29 mouse cellular contexts compared by ENCODE assay signal in the genomic region with DNA sequence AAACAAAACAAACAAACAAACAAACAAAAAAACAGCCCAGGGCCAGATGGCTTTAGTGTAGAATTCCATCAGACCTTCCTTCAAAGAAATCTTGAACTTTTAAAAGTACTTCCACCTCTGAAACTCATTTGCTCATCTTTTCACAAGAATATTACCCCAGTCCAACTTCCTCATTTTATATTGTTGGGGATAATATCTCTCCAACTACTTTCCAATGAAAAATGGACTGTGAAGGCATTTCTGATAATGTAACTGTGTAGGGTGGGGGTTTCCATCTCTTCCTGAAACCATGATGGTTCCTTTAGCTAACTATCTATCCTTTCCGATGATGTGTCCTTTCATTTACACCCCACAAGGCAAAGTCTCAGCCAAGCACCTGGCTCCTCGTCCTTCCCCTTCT. TPM values are rescaled to one million over a fixed set of nuclear protein-coding genes. Genes with fewer than 3 reads are reported as not detected.
DNase-seq lines count a peak whose midpoint lies in the region; ATAC-seq and TF ChIP-seq lines count a peak whose summit lies in the region.
"Had no signal": no experiment of that assay in that cellular context is flagged by ENCODE, and none has a peak within 500 bp of the region (broad histone marks: within the 10 kb centered on the region; RNA-seq: fewer than 3 reads in every experiment).

No protein-coding gene starts in this region.

- H3K4me2 ChIP-seq in neural tube, embryonic 15.5 days: no peak overlapping the region
- H3K4me2 ChIP-seq: embryonic facial prominence, embryonic 13.5 days; embryonic facial prominence, embryonic 15.5 days; forebrain, embryonic 12.5 days had no signal

- no peak for TF ChIP-seq CTCF in spleen, adult 2 months (IDR thresholded peaks at IDR 0.05; ENCODE audit: extremely low read depth, insufficient read depth, insufficient read length, insufficient replicate concordance)
- no peak for TF ChIP-seq CTCF in MEL (IDR thresholded peaks at IDR 0.05 in 2 of 3, conservative IDR thresholded peaks at IDR 0.05 in 1 of 3; ENCODE audit: control insufficient read depth in 1 of 3, insufficient read depth in 1 of 3, low read depth in 2 of 3, low read length in 3 of 3, poor library complexity in 1 of 3, severe bottlenecking in 1 of 3)

- H3K27me3 ChIP-seq in spleen, adult 2 months (ENCODE audit: control insufficient read depth, insufficient read depth, low read length): no peaks in the 10 kb centered on the region
- H3K27me3 ChIP-seq in MEL (ENCODE audit: control insufficient read depth in 1 of 2, insufficient read depth in 2 of 2, low read length in 2 of 2): no peaks in the 10 kb centered on the region
- no peaks in the 10 kb centered on the region for H3K27me3 ChIP-seq in neural tube, embryonic 15.5 days (replicated peaks)
- H3K27me3 ChIP-seq: embryonic facial prominence, embryonic 13.5 days; embryonic facial prominence, embryonic 15.5 days; forebrain, embryonic 12.5 days had no signal

- no peak overlapping the region for H3K9ac ChIP-seq in MEL (ENCODE audit: control insufficient read depth, low read depth, low read length, poor library complexity, severe bottlenecking)
- H3K9ac ChIP-seq in neural tube, embryonic 15.5 days (replicated peaks): no peak overlapping the region
- H3K9ac ChIP-seq: embryonic facial prominence, embryonic 13.5 days; embryonic facial prominence, embryonic 15.5 days; forebrain, embryonic 12.5 days had no signal

- peaks cover 15% of the 10 kb centered on the region for H3K4me1 ChIP-seq in spleen, adult 2 months (ENCODE audit: control insufficient read depth, insufficient read depth, insufficient read length)
- peaks cover 27 to 37% of the 10 kb centered on the region in 2 experiments for H3K4me1 ChIP-seq in MEL (ENCODE audit: control insufficient read depth in 1 of 2, insufficient read depth in 2 of 2, low read length in 2 of 2)
- no peaks in the 10 kb centered on the region for H3K4me1 ChIP-seq in neural tube, embryonic 15.5 days
- H3K4me1 ChIP-seq: embryonic facial prominence, embryonic 15.5 days had no signal

- no peaks in the 10 kb centered on the region for H3K9me3 ChIP-seq in MEL (replicated peaks; ENCODE audit: insufficient read depth, low read length)
- H3K9me3 ChIP-seq in neural tube, embryonic 15.5 days (replicated peaks): no peaks in the 10 kb centered on the region; the same call in 1 of the 2 replicates
- H3K9me3 ChIP-seq: embryonic facial prominence, embryonic 15.5 days; forebrain, embryonic 10.5 days; forebrain, embryonic 12.5 days had no signal

- no peaks in the 10 kb centered on the region for H3K36me3 ChIP-seq in spleen, adult 2 months (ENCODE audit: control insufficient read depth, insufficient read depth, low read length)
- peaks cover 0 to 46% of the 10 kb centered on the region in 2 experiments; a peak in 2 of 4 replicates for H3K36me3 ChIP-seq in MEL (ENCODE audit: control insufficient read depth in 1 of 2, insufficient read depth in 2 of 2, low read length in 2 of 2)
- H3K36me3 ChIP-seq in neural tube, embryonic 15.5 days: no peaks in the 10 kb centered on the region
- H3K36me3 ChIP-seq: embryonic facial prominence, embryonic 13.5 days; embryonic facial prominence, embryonic 15.5 days; forebrain, embryonic 10.5 days; forebrain, embryonic 12.5 days had no signal

- TF ChIP-seq EP300 in MEL (IDR thresholded peaks at IDR 0.05; ENCODE audit: low read depth in 1 of 2, low read length in 2 of 2): peak; percentile 87 to 97

- TF ChIP-seq RAD21 in MEL (IDR thresholded peaks at IDR 0.05; ENCODE audit: low read depth, low read length): no peak

- TF ChIP-seq POLR2A in spleen, adult 2 months (IDR thresholded peaks at IDR 0.05; ENCODE audit: low read depth, low read length): no peak
- TF ChIP-seq POLR2A in MEL (IDR thresholded peaks at IDR 0.05; ENCODE audit: control insufficient read depth in 1 of 2, insufficient read depth in 1 of 2, low read depth in 1 of 2, low read length in 2 of 2, poor library complexity in 1 of 2): no peak

- no peaks in the 10 kb centered on the region for H3K79me2 ChIP-seq in MEL (ENCODE audit: control insufficient read depth, insufficient read depth, low read length, poor library complexity)

- no peak overlapping the region for H3K4me3 ChIP-seq in spleen, adult 2 months (ENCODE audit: extremely low read depth, insufficient read depth, insufficient read length)
- peak overlapping the region in 1 of 2 experiments; percentile 8; a peak in 1 of 4 replicates for H3K4me3 ChIP-seq in MEL (ENCODE audit: control insufficient read depth in 1 of 2, insufficient read depth in 1 of 2, low read depth in 2 of 2, low read length in 2 of 2)
- H3K4me3 ChIP-seq in neural tube, embryonic 15.5 days (replicated peaks): no peak overlapping the region
- H3K4me3 ChIP-seq: embryonic facial prominence, embryonic 13.5 days; embryonic facial prominence, embryonic 15.5 days; erythroblast, embryonic 14.5 days; forebrain, embryonic 10.5 days; forebrain, embryonic 12.5 days had no signal

- no peak for DNase-seq in spleen, adult 2 months (ENCODE audit: low read depth in 1 of 2, low spot score in 2 of 2)
- no peak for DNase-seq in spleen, postnatal 36 days (ENCODE audit: low spot score in 2 of 2)
- DNase-seq in MEL (ENCODE audit: low read depth, low spot score): peak; percentile 86
- no peak for DNase-seq in thymus, postnatal 14 days
- no peak for DNase-seq in heart, adult 8-10 months (ENCODE audit: low spot score)
- DNase-seq: adrenal gland, adult 8-10 months; adrenal gland, postnatal 14 days; adrenal gland, postnatal 36 days; cerebellum, adult 11 months; cerebellum, adult 18-20 months; cerebellum, adult 8-10 months; cerebellum, adult 9-11 months; cerebellum, postnatal 14 days; cerebellum, postnatal 36 days; embryo, embryonic 11 days had no signal

- 73% methylated on average over 2 of the region's 2 CpGs for WGBS in spleen, adult 2 months
- WGBS in neural tube, embryonic 15.5 days: 91% methylated on average over 2 of the region's 2 CpGs

- peak; percentile 37; the same call in 1 of the 2 replicates for ATAC-seq in granulocyte monocyte progenitor cell, adult 5-6 weeks (replicated peaks; ENCODE audit: poor library complexity, severe bottlenecking)
- no peak for ATAC-seq in neural tube, embryonic 15.5 days (ENCODE audit: low FRiP score)
- ATAC-seq: activated CD4-positive, CD25-positive, alpha-beta regulatory T cell, adult 4 months; forebrain, embryonic 14.5 days; forebrain, embryonic 16.5 days; Patski had no signal

- H3K27ac ChIP-seq in spleen, adult 2 months (ENCODE audit: insufficient read depth, low read length): peak overlapping the region; percentile 18; the same call in 1 of the 2 replicates
- H3K27ac ChIP-seq in MEL (ENCODE audit: control insufficient read depth, low read depth, low read length): peak overlapping the region; percentile 42
- no peak overlapping the region for H3K27ac ChIP-seq in neural tube, embryonic 15.5 days (replicated peaks)
- H3K27ac ChIP-seq: embryonic facial prominence, embryonic 13.5 days; embryonic facial prominence, embryonic 15.5 days; forebrain, embryonic 10.5 days; forebrain, embryonic 12.5 days had no signal

TF ChIP-seq in MEL, 35 proteins besides CTCF, POLR2A, EP300 and RAD21:
- TF ChIP-seq MAZ (IDR thresholded peaks at IDR 0.05; ENCODE audit: low read depth, low read length): peak; percentile 80
- TF ChIP-seq RCOR1 (IDR thresholded peaks at IDR 0.05; ENCODE audit: low read depth, low read length): peak; percentile 85
- peak; percentile 48; the same call in 1 of the 2 replicates for TF ChIP-seq MAX (IDR thresholded peaks at IDR 0.05; ENCODE audit: low read length)
- peak; percentile 63; the same call in 1 of the 2 replicates for TF ChIP-seq SIN3A (IDR thresholded peaks at IDR 0.05; ENCODE audit: low read length)
- TF ChIP-seq TAL1 (IDR thresholded peaks at IDR 0.05; ENCODE audit: low read length): no peak
- TF ChIP-seq ZC3H11A (IDR thresholded peaks at IDR 0.05; ENCODE audit: low read depth, low read length): peak; percentile 22
- no peak for TF ChIP-seq POLR2AphosphoS2 (IDR thresholded peaks at IDR 0.05; ENCODE audit: low read length)
- no peak for TF ChIP-seq ZMIZ1 (IDR thresholded peaks at IDR 0.05; ENCODE audit: low read depth, low read length)
- peak; percentile 57; the same call in 1 of the 2 replicates for TF ChIP-seq ZNF384 (IDR thresholded peaks at IDR 0.05; ENCODE audit: low read depth, low read length)
- 0 out of 2 replicates have a peak, but pooled peaks have one; percentile 48 for TF ChIP-seq MYC (IDR thresholded peaks at IDR 0.05; ENCODE audit: low read depth, low read length)
- peak; percentile 63; the same call in 1 of the 2 replicates for TF ChIP-seq TCF12 (IDR thresholded peaks at IDR 0.05; ENCODE audit: low read depth, low read length)
- peak; percentile 88 for TF ChIP-seq GATA1 (IDR thresholded peaks at IDR 0.05; ENCODE audit: low read depth, low read length)
- peak; percentile 2; the same call in 1 of the 2 replicates for TF ChIP-seq TBP (IDR thresholded peaks at IDR 0.05; ENCODE audit: low read depth, low read length)
- TF ChIP-seq HCFC1 (IDR thresholded peaks at IDR 0.05; ENCODE audit: low read depth, low read length): peak; percentile 41; the same call in 1 of the 2 replicates
- peak; percentile 61 for TF ChIP-seq JUND (IDR thresholded peaks at IDR 0.05; ENCODE audit: low read depth, low read length)
- peak; percentile 81 for TF ChIP-seq ETS1 (IDR thresholded peaks at IDR 0.05; ENCODE audit: low read depth, low read length)
- TF ChIP-seq ELF1 (IDR thresholded peaks at IDR 0.05; ENCODE audit: low read depth, low read length): peak; percentile 64
- no peak for TF ChIP-seq NRF1 (IDR thresholded peaks at IDR 0.05; ENCODE audit: insufficient read depth, low read depth, low read length, poor library complexity, severe bottlenecking)

RNA-seq across cellular contexts. Expression of gene Pdcd1lg2, which starts 31.8 kb away (rescaled TPM):
- 1.0 and 1.2 TPM in 2 replicates for polyA plus RNA-seq in spleen, adult 2 months (2012; rRNA removed)
- 1.3 and 1.7 TPM in 2 replicates for total RNA-seq in MEL (2012; rRNA removed)
- polyA plus RNA-seq in MEL (2012; ENCODE audit: insufficient read depth in 1 of 2, insufficient read length in 2 of 2, low read depth in 1 of 2, low replicate concordance in 2 of 2, missing spikeins in 1 of 2): 1 to 10 TPM in 1 of 2 experiments, not detected in 1; 5.4 TPM
- total RNA-seq in granulocyte monocyte progenitor cell, adult 5-6 weeks (2014; fragmentation: Nextera tagmentation): not detected in 2 replicates
- total RNA-seq in granulocyte monocyte progenitor cell, adult 5-6 weeks (2017): not detected in 2 replicates
- total RNA-seq in heart, adult 8-10 months (2022): under 1 TPM in 1 of 4 experiments, not detected in 3; 0.31 TPM
- polyA plus RNA-seq in neural tube, embryonic 15.5 days (2015; fragmentation: Nextera tagmentation; extraction: Ambion mirVana): 0.09 and 0.56 TPM in 2 replicates
- total RNA-seq: adrenal gland, adult 18-20 months; adrenal gland, adult 8-10 months; adrenal gland, postnatal 14 days; adrenal gland, postnatal 36 days had no signal
- polyA plus RNA-seq: C2C12; embryonic facial prominence, embryonic 11.5 days; embryonic facial prominence, embryonic 13.5 days; embryonic facial prominence, embryonic 15.5 days; erythroblast, embryonic 14.5 days; forebrain, embryonic 10.5 days; forebrain, embryonic 14.5 days; forebrain, embryonic 16.5 days had no signal
